Mouse (Mus musculus) adrenal gland, postnatal 10 days (tissue): ENCODE data around the gene Bcl9l. TPM values are rescaled to one million over a fixed set of nuclear protein-coding genes. Genes with fewer than 3 reads are reported as not detected.
"Not testable (repeated sequence)": the region's sequence is repeated elsewhere in the genome, so short reads cannot be mapped to it uniquely, and the experiment has no call there.

ENCODE experiments used
- DNase-seq: peaks from one replicate; pipeline ENCODE4 v3.0.0; 2021; ENCODE audit warnings: mixed read lengths
- long read RNA-seq, 2 experiments: library from polyadenylated mRNA; stranded (forward); transcript quantifications; one replicate each; pipeline ENCODE4 v2.0.0; 2021
- total RNA-seq, 2 experiments: library from RNA; stranded (reverse); gene quantifications; 2 replicates each; pipeline ENCODE4 v1.2.3; 2021

Bcl9l gene
- 10 to 100 TPM; 64.6 to 72.6 TPM for total RNA-seq
- long read RNA-seq, experiment 1, partial matches to known transcripts = 4 of 8 reads
- long read RNA-seq, experiment 1, other reads (novel, unspliced or antisense) = 4 of 8 reads
- long read RNA-seq, experiment 2, partial matches to known transcripts = 8 of 8 reads
- long read RNA-seq, experiment 2, other reads (novel, unspliced or antisense) = 0 of 8 reads

DNA sequence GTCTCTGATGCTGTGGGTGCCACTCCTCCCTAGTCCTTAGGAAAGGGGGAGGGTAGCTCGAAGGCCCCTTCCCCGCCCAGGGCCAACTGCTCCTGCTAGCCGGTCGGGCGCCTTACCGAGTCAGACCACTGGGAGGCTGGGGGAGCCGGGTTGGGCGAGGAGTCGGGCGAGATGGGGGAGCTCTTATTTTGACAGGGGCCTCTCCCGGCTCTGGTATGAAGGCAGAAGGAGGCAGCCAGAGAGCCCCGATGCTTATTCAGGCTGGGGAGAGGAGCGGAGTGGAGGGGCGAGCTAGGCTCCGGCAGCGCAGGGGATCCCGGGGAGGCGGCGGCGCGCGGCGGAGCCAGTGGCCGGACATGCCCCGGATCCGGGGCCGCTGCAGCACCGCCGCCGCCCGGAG lies at the start of gene Bcl9l:
Bcl9l (plus strand) TSS at position 274 of the 400 bp plus-strand sequence.
- DNase-seq = peak; percentile 96

- DNase-seq = no peak
Observed at GRCm38 (mm10) chr9:44435747-44436146, 46.9 kb upstream of the Bcl9l start.

DNA sequence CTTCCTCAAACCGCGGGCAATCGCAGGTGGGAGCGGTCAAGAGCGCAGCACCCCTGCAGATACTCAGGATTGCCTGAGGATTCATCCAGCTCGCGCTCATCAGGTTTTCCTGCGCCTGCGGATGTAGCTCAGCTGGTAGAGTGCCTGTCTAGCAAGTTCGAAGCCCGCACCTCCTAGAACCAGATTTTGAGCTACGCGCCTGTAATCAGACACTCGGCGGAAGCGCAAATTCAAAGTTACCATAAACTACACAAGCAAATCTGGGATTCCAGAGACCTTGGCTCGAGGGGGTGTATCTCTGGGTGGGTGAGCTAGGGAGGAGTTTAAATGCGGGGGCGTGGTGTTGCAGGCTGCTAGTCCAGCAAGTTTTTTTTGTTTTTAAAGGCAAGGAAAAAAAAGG lies 41.7 kb upstream of the Bcl9l start, which contains the start of gene Foxr1:
Foxr1 (minus strand) TSS at position 176 of the 400 bp plus-strand sequence.
- DNase-seq = no peak

GRCm38 (mm10) chr9:44444402-44445025 lies 38.1 kb upstream of the Bcl9l start:
- not testable (repeated sequence) for DNase-seq

DNA sequence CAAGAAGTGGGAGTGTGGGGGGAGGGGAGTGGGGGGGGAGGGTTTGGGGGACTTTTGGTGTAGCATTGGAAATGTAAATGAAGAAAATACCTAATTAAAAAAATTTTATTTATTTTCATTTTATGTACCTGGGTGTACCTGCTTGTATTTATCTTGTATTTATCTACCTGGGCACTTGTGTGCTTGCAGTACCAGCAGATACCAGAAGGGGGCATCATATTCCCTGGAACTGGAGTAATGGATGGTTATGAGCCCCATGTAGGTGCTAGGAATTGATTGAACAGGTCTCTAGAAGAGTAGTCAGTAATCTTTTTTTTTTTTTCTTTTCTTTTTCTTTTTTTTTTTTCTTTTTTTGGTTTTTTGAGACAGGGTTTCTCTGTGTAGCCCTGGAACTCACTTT lies 32.2 kb upstream of the Bcl9l start:
- no peak for DNase-seq

DNA sequence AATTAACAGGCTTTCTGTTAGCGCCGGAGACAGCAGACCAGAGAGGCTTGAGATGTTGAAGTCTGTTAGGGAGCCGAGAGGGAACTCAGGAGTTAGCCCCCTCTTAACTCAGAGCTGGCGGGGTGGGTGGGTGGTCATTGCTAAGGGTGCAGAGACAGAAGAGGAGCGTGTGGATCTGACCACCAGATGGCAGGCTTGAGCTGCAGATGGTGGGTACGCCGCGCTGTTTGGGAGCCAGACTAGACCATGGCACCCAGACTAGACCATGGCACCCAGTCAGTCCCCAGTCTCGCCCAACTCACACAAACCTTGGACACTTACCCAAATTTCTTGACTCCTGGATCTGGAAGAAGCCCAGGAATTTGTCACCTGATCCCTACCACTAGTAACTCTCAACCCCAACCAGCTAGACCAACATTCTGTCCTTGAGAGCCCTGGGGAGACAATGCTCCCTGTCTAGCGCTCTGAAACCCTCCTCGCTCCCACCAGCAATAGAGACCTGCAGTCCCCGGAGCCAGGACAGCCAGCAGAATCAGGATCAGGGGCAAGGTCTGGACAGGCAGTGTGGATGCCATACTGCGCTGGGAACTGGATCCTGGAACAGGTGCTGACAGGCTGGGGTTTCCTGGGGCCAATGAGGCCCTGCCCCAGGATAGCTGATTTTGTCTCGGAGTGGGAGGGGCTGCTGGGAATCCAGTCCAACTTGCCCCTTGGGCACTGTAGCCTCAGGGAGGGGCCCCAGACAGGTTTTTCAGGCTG lies 28.3 kb upstream of the Bcl9l start:
- peak; percentile 91 for DNase-seq

GRCm38 (mm10) chr9:44454891-44455220 lies 27.8 kb upstream of the Bcl9l start, which contains the start of gene Upk2:
Upk2 (minus strand) TSS chr9:44454976.
- DNase-seq = no peak

- DNase-seq = peak; percentile 23
Observed at GRCm38 (mm10) chr9:44457035-44457742, 25.4 kb upstream of the Bcl9l start.

DNA sequence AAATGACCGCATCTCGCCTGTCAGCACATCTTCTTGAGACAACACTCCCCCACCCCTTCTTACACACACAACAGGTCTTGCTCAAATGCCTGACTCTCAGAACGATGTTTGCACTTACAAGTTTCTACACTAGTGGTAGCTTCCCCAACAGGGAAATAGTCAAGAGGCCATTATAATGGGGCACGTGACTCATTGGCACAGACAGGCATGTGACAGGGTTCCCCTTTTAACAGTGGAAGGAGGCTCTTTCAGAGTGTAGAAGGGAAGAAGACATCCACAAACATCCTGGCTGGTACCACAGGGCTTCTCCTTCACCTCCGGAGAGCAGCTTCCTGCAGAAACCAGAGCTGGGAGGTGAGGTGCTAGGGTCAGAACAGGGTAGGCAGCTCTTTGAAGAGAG lies 20.7 kb upstream of the Bcl9l start:
- DNase-seq = no peak

DNA sequence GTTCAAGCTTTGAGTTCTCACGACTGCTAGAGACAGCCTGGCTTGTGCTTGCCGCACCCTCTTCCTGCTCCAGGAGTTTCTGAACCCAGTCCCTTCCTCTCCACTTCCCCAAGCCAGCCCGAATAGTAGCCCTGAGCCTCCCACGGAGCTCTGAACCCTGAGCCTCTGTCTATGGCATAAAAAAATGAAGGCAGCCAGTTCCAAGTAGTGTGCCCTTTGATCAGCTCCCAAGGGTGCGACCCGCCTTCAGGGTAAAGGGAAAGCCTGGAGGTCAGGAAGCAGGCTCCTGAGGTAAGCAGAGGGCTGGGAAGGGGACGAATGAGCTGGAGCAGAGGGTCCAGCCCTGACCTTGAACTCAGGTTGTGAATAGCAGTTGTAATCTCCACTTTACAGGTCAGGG lies 14.4 kb upstream of the Bcl9l start:
- no peak for DNase-seq

DNA sequence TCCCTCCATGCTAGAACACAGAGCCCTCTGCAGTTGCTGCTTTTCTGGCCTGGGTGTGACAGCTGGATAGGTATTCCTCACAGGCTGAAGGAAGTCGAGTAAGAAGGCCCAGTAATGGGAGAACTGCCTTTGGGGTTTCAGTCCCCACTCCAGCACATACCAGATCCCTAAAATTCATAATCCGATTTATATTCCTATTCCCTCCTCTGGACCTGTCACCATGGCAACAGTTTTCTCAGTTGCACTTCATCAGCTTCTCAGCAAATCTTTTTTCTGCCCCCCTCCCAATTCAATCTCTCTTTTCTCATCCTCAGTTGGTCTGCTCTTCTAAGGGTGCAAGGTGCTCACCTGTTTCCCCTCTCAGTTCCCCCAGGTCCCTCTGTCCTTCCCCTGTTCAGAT lies 13.8 kb upstream of the Bcl9l start:
- no peak for DNase-seq

DNA sequence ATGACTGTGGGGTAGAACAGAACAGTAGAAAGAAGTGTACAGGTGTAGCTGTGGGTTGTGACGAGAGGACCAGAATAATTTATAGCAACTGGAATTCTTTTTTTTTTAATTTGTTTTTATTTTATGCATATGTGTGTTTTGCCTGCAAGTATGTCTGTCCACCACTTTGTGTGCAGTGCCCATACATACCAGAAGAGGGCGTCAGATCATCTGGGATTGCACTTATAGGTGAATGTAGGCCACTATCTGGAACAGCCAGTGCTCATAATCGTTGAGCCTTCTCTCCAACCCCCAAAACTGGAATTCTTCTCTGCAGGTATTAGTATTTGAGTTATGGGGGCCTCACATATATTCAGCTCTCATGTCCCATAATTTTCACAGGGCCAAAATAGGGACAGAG lies 9.4 kb upstream of the Bcl9l start:
- DNase-seq = no peak

DNA sequence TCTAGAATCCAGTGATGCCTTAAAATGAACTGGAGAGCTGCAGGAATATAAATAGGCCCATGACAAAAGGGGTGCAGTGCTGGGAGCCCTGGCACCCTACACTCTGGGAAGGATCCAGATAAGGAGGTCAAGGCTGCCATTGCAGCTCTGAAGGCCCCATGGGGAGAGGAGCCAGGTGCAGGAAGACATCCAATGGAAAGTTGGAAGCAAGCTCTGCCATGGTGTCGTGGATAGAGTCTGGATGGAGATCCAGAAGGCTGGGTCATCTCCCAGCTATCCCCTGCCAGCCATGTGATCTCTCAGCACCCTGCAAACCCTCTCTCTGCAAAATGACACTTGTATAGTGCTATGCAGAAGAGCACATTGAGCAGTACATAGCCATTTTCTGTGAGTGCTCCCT lies 8.3 kb upstream of the Bcl9l start:
- no peak for DNase-seq

GRCm38 (mm10) chr9:44475936-44476335 lies 6.7 kb upstream of the Bcl9l start:
- no peak for DNase-seq

GRCm38 (mm10) chr9:44477339-44478228 lies 5.0 kb upstream of the Bcl9l start:
- peak; percentile 56 for DNase-seq

- peak; percentile 73 for DNase-seq
Observed at GRCm38 (mm10) chr9:44478229-44478921, 4.2 kb upstream of the Bcl9l start.

GRCm38 (mm10) chr9:44478959-44479605 lies 3.5 kb upstream of the Bcl9l start:
- peak; percentile 86 for DNase-seq

- DNase-seq = peak; percentile 89
Observed at GRCm38 (mm10) chr9:44479628-44480428, 2.8 kb upstream of the Bcl9l start.

DNA sequence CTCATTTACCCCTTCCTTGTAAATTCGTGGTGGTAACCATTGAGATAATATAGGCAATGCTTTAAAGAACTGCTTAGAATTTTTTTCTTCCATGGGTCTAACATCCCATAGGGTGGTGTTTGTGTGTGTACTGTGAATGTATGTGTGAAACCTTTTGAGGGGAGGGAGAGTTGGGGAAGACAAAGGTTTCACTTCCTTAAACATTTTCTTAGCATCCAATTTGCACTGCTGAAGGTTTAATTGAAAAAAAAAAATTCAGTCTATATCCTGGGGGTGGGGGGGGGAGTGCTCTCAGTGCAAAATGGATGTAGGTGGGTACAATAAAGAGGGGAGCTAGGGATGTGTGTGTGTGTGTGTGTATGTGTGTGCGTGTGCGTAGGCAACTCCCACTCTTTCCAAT lies 513 bp upstream of the Bcl9l start:
- DNase-seq = no peak

DNA sequence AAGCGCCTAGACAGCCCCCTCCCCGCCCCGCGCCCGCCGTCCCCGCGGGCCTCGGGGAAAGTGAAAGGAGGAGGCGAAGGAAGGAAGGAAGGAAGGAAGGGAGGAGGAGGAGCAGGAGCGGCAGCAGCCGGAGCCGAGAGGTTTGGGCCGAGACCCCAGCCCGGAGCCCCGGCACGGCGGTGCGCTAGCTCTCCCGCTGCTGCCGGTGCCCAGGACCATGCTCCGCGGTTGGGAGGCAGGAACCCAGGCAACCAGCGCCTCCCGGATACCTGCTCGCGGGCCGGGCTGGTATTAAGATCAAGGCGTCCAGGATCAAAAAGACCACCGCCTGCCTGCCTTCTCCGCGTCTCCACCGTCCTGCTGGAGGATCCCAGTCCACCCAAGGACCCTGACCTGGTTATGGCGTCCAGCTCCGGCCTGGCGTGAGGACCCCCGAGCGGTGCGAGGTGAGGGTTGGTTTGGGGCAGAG lies 450 bp downstream of the Bcl9l start:
- no peak for DNase-seq
